Mouse (Mus musculus): ENCODE results near the gene Zfp735. TPM values are rescaled to one million over a fixed set of nuclear protein-coding genes. Genes with fewer than 3 reads are reported as not detected.

Zfp735 gene
- not detected for total RNA-seq (2021)
- long read RNA-seq, experiment 1 = 0 reads
- long read RNA-seq, experiment 2 = 0 reads

DNA sequence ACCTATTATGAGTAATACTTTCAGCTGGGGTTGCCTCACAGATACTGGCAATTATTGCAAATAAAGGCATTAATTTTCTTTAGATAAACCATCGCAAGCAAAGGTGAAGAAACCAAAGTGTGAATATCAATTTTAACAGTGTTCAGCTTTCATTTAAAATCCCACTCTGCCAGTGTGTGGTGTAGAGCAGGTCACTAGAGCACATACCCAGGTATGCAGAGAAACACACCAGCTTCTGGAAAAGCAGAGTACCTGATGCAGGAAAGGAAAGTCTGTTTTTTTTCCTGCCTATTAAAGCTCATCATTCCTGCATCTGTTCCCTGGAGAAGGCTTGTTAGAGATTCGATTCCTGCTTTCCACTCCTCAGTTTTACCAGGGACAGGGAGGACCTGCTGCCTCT lies at the start of gene Zfp735:
Gene Zfp735, plus strand, starts transcription at position 301 of the 400 bp plus-strand sequence.
- intact Hi-C loops (cut with DNase I) = no loop called here
- DNase-seq = no peak
- Histone ChIP-seq H3K27ac (no peak within 1 kb of the TSS), H3K4me3 (no peak within 1 kb of the TSS)
- TF ChIP-seq CTCF (IDR thresholded peaks at IDR 0.05) = no peak

GRCm38 (mm10) chr11:73759115-73759514 lies 70.5 kb downstream of the Zfp735 start:
- Histone ChIP-seq H3K4me3 (no peak overlapping the region), H3K27ac (no peak overlapping the region)
- no peak for DNase-seq
- intact Hi-C loops (cut with DNase I) = no loop called here
- no peak for TF ChIP-seq CTCF (IDR thresholded peaks at IDR 0.05)

Other genes starting within 250 kb of the Zfp735 start
- gene Olfr380, start 231.3 kb upstream of the Zfp735 start, total RNA-seq (2021) = not detected
- gene Olfr381, start 197.2 kb upstream of the Zfp735 start, total RNA-seq (2021) = not detected
- gene Olfr382, start 171.6 kb upstream of the Zfp735 start, total RNA-seq (2021) = not detected
- not detected for gene Olfr385, start 95.8 kb upstream of the Zfp735 start, total RNA-seq (2021)
- not detected for gene Olfr384, start 90.2 kb upstream of the Zfp735 start, total RNA-seq (2021)
- gene Olfr389, start 91.9 kb downstream of the Zfp735 start, total RNA-seq (2021) = not detected
- gene Olfr390, start 94.2 kb downstream of the Zfp735 start, total RNA-seq (2021) = not detected
- not detected for gene Olfr391-ps, start 114.3 kb downstream of the Zfp735 start, total RNA-seq (2021)
- gene Olfr392, start 128.3 kb downstream of the Zfp735 start, total RNA-seq (2021) = not detected
- not detected for gene Olfr393, start 162.7 kb downstream of the Zfp735 start, total RNA-seq (2021)
- gene Olfr394, start 202.0 kb downstream of the Zfp735 start, total RNA-seq (2021) = not detected
- not detected for gene Olfr395, start 220.5 kb downstream of the Zfp735 start, total RNA-seq (2021)
- not detected for gene Olfr23, start 247.9 kb downstream of the Zfp735 start, total RNA-seq (2021)

Measured in gastrocnemius, adult 2 months (tissue).